Comparison of ENCODE assay signal across 11 mouse cellular contexts in the genomic region with DNA sequence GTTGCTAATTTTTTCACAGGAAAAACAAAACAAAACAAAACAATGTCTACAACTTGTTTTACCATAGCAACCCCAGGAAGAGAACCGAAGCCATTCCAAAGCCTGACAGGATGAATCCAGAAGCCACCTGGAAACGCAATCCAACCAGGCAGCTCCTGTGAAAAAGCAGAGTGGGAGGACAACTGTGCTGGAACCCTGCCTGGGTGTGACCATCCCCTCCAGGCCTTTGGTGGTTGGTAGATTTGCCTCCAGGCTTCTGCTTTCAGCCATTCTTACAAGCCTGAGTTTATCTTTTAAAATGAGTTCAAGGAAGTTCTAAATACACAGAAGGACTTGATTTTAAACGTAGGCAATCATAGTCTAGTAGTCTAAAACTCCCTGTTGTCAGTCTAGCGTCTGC. TPM values are rescaled to one million over a fixed set of nuclear protein-coding genes. Genes with fewer than 3 reads are reported as not detected.
DNase-seq lines count a peak whose midpoint lies in the region; ATAC-seq and TF ChIP-seq lines count a peak whose summit lies in the region.
"Had no signal": no experiment of that assay in that cellular context is flagged by ENCODE, and none has a peak within 500 bp of the region (broad histone marks: within the 10 kb centered on the region; RNA-seq: fewer than 3 reads in every experiment).

No protein-coding gene starts in this region.

- no peak for TF ChIP-seq POLR2A in bone marrow, adult 2 months (IDR thresholded peaks at IDR 0.05; ENCODE audit: borderline replicate concordance, control insufficient read depth, low read depth, low read length)
- no peak for TF ChIP-seq POLR2A in liver, adult 2 months (IDR thresholded peaks at IDR 0.05; ENCODE audit: extremely low read depth, insufficient read depth, low read length)

- H3K79me2 ChIP-seq in liver, adult 2 months (ENCODE audit: control insufficient read depth, insufficient read depth, low read length), result no peaks in the 10 kb centered on the region

- no peak overlapping the region for H3K9ac ChIP-seq in liver, adult 2 months (ENCODE audit: low read depth, low read length)
- H3K9ac ChIP-seq: intestine, embryonic 15.5 days had no signal

- no peak for ATAC-seq in G1E (ENCODE audit: extremely low read depth, insufficient number of reproducible peaks, low FRiP score, poor library complexity, severe bottlenecking)
- ATAC-seq in megakaryocyte-erythroid progenitor cell, adult 5-6 weeks (replicated peaks; ENCODE audit: low FRiP score, low TSS enrichment, poor library complexity, severe bottlenecking), result no peak
- ATAC-seq: forebrain, embryonic 16.5 days; intestine, embryonic 15.5 days had no signal

- H3K27me3 ChIP-seq in G1E (ENCODE audit: insufficient read depth, low read length), result no peaks in the 10 kb centered on the region
- no peaks in the 10 kb centered on the region for H3K27me3 ChIP-seq in liver, adult 2 months (ENCODE audit: control insufficient read depth, insufficient read depth, low read length)
- H3K27me3 ChIP-seq: intestine, embryonic 15.5 days had no signal

- H3K4me3 ChIP-seq in layer of hippocampus, adult 2 months, result no peak overlapping the region
- peak overlapping the region; percentile 72; the same call in 1 of the 2 replicates for H3K4me3 ChIP-seq in G1E (ENCODE audit: low read depth, low read length)
- H3K4me3 ChIP-seq in bone marrow, adult 2 months (replicated peaks; ENCODE audit: control insufficient read depth, low read depth, low read length), result no peak overlapping the region
- H3K4me3 ChIP-seq in liver, adult 2 months (ENCODE audit: insufficient read depth, low read depth, low read length), result no peak overlapping the region
- H3K4me3 ChIP-seq: intestine, embryonic 15.5 days had no signal

- H3K36me3 ChIP-seq in G1E (replicated peaks), result peaks cover 23% of the 10 kb centered on the region
- no peaks in the 10 kb centered on the region for H3K36me3 ChIP-seq in liver, adult 2 months (ENCODE audit: control insufficient read depth, insufficient read depth, low read length)
- H3K36me3 ChIP-seq: intestine, embryonic 15.5 days had no signal

- TF ChIP-seq CTCF in layer of hippocampus, adult 2 months (conservative IDR thresholded peaks at IDR 0.05), result no peak
- no peak for TF ChIP-seq CTCF in G1E (IDR thresholded peaks at IDR 0.05; ENCODE audit: low read depth, low read length)
- TF ChIP-seq CTCF in bone marrow, adult 2 months (IDR thresholded peaks at IDR 0.05; ENCODE audit: control insufficient read depth, insufficient read depth, low read length), result no peak
- no peak for TF ChIP-seq CTCF in liver, adult 2 months (IDR thresholded peaks at IDR 0.05; ENCODE audit: low read depth, low read length)

- WGBS in bone marrow, adult 2 months, result 67% methylated on average over 4 of the region's 4 CpGs
- WGBS in liver, adult 2 months, result 75% methylated on average over 4 of the region's 4 CpGs

- peak overlapping the region; percentile 80 for H3K27ac ChIP-seq in layer of hippocampus, adult 2 months
- H3K27ac ChIP-seq in bone marrow, adult 2 months (ENCODE audit: control insufficient read depth, insufficient read depth, low read depth, low read length, poor library complexity), result peak overlapping the region; percentile 89
- H3K27ac ChIP-seq in liver, adult 2 months (replicated peaks; ENCODE audit: insufficient read depth, low read depth, low read length), result peak overlapping the region; percentile 25; the same call in 1 of the 2 replicates
- H3K27ac ChIP-seq: intestine, embryonic 15.5 days had no signal

- H3K9me3 ChIP-seq in G1E (replicated peaks), result no peaks in the 10 kb centered on the region
- H3K9me3 ChIP-seq: intestine, embryonic 15.5 days had no signal

- DNase-seq in layer of hippocampus, adult 2 months (ENCODE audit: low spot score in 2 of 2), result peak in 1 of 2 experiments; percentile 28
- no peak for DNase-seq in layer of hippocampus, postnatal 36 days
- DNase-seq in G1E (ENCODE audit: low spot score), result peak; percentile 19
- DNase-seq in liver, adult 2 months (ENCODE audit: extremely low read depth, low read depth, low spot score), result no peak
- no peak for DNase-seq in embryo, embryonic 10 days (ENCODE audit: low spot score)
- no peak for DNase-seq in kidney, postnatal 36 days
- DNase-seq: cerebellum, adult 8-10 months had no signal

- H3K4me1 ChIP-seq in G1E (ENCODE audit: insufficient read depth, low read depth, low read length), result peaks cover 72% of the 10 kb centered on the region
- H3K4me1 ChIP-seq in bone marrow, adult 2 months (ENCODE audit: control insufficient read depth, insufficient read depth, low read length), result no peaks in the 10 kb centered on the region; the same call in none of the 2 replicates
- H3K4me1 ChIP-seq in liver, adult 2 months (ENCODE audit: control insufficient read depth, insufficient read depth, low read length), result no peaks in the 10 kb centered on the region

RNA-seq across cellular contexts. Expression of gene Mylk3, which starts 4.2 kb away (rescaled TPM):
- 1 to 10 TPM; 4.1 to 4.9 TPM for total RNA-seq in layer of hippocampus, adult 2 months (2021)
- 1 to 10 TPM; 1.6 to 2.0 TPM for total RNA-seq in layer of hippocampus, postnatal 36 days (2021)
- total RNA-seq in G1E (2014; fragmentation: Nextera tagmentation) (65.7 and 83.5 TPM in 2 replicates), G1E (2017) (148 and 163 TPM in 2 replicates)
- polyA plus RNA-seq in G1E (2012), result 78.4 and 96.6 TPM in 2 replicates
- polyA plus RNA-seq in bone marrow, adult 2 months (2011; ENCODE audit: insufficient read depth, insufficient read length, low replicate concordance, missing spikeins), result 15.5 and 27.1 TPM in 2 replicates
- total RNA-seq in liver, adult 2 months (2014; rRNA removed), result 0.34 and 0.55 TPM in 2 replicates
- 0.20 and 0.39 TPM in 2 replicates for polyA plus RNA-seq in liver, adult 2 months (2012; rRNA removed)
- 39.2 and 40.3 TPM in 2 replicates for total RNA-seq in megakaryocyte-erythroid progenitor cell, adult 5-6 weeks (2014; fragmentation: Nextera tagmentation)
- total RNA-seq in megakaryocyte-erythroid progenitor cell, adult 5-6 weeks (2017), result 24.3 and 31.6 TPM in 2 replicates

RNA-seq across cellular contexts. Expression of gene 4921524J17Rik, which starts 50.7 kb away (rescaled TPM):
- 10 to 100 TPM; 16.5 to 17.7 TPM for total RNA-seq in layer of hippocampus, adult 2 months (2021)
- 10 to 100 TPM; 16.8 to 17.1 TPM for total RNA-seq in layer of hippocampus, postnatal 36 days (2021)
- total RNA-seq in G1E (2014; fragmentation: Nextera tagmentation) (31.5 and 35.1 TPM in 2 replicates), G1E (2017) (24.8 and 40.8 TPM in 2 replicates)
- polyA plus RNA-seq in G1E (2012), result 27.1 and 28.5 TPM in 2 replicates
- polyA plus RNA-seq in bone marrow, adult 2 months (2011; ENCODE audit: insufficient read depth, insufficient read length, low replicate concordance, missing spikeins), result 7.5 and 13.8 TPM in 2 replicates
- 6.2 and 8.6 TPM in 2 replicates for total RNA-seq in liver, adult 2 months (2014; rRNA removed)
- polyA plus RNA-seq in liver, adult 2 months (2012; rRNA removed), result 2.9 TPM in 2 replicates
- 25.3 and 33.0 TPM in 2 replicates for total RNA-seq in megakaryocyte-erythroid progenitor cell, adult 5-6 weeks (2014; fragmentation: Nextera tagmentation)
- total RNA-seq in megakaryocyte-erythroid progenitor cell, adult 5-6 weeks (2017), result 61.6 and 114 TPM in 2 replicates

Comparison
In these comparisons a context has a peak if more than half of its experiments do, and no peak if none do; other contexts are left out.
1. H3K27ac ChIP-seq: peak in every context shown above with its lines; median percentile 89 in bone marrow, adult 2 months; 80 in layer of hippocampus, adult 2 months; 25 in liver, adult 2 months.
2. RNA of gene Mylk3, which starts 4.2 kb away (total RNA-seq): 65.7 to 163 TPM in G1E and 24.3 to 40.3 TPM in megakaryocyte-erythroid progenitor cell, adult 5-6 weeks; 4.1 to 4.9 TPM in layer of hippocampus, adult 2 months, 1.6 to 2.0 TPM in layer of hippocampus, postnatal 36 days and 0.34 to 0.55 TPM in liver, adult 2 months; every median in the first group is over 4 times any median in the second.